Mouse (Mus musculus) hindbrain, embryonic 16.5 days (tissue): ENCODE measurements around the gene Ucma. TPM values are rescaled to one million over a fixed set of nuclear protein-coding genes. Genes with fewer than 3 reads are reported as not detected.

ENCODE experiments used
- ATAC-seq: fragments of 200-750 bp; cut with Nextera tagmentation; 2 replicates; pipeline ENCODE4 v1.8.0; 2017; ENCODE audit warnings: moderate TSS enrichment, moderate library complexity
- H3K27ac ChIP-seq: fragments of 300-500 bp; sonication (generic); 2 replicates; pipeline ENCODE4 v1.5.1; 2014; ENCODE audit warnings: low read depth, mild to moderate bottlenecking, control low read depth, low read length, moderate library complexity
- H3K27me3 ChIP-seq: fragments of 300-500 bp; sonication (generic); replicated peaks from 2 replicates; pipeline ENCODE4 v1.6.1; 2014; ENCODE audit warnings: low read length; ENCODE audit not compliant: control insufficient read depth, insufficient read depth
- H3K36me3 ChIP-seq: fragments of 300-500 bp; sonication (generic); 2 replicates; pipeline ENCODE4 v1.6.1; 2014; ENCODE audit warnings: mild to moderate bottlenecking, low read length, moderate library complexity, mixed read lengths; ENCODE audit not compliant: control insufficient read depth, insufficient read depth
- H3K4me1 ChIP-seq: fragments of 300-500 bp; sonication (generic); 2 replicates; pipeline ENCODE4 v1.6.1; 2014; ENCODE audit warnings: low read depth, low read length; ENCODE audit not compliant: control insufficient read depth, insufficient read depth
- H3K4me2 ChIP-seq: fragments of 300-500 bp; sonication (generic); 2 replicates; pipeline ENCODE4 v1.6.1; 2014; ENCODE audit warnings: mild to moderate bottlenecking, low read length, control low read depth, moderate library complexity
- H3K4me3 ChIP-seq: fragments of 300-500 bp; sonication (generic); 2 replicates; pipeline ENCODE4 v1.5.1; 2014; ENCODE audit warnings: mild to moderate bottlenecking, low read length, control low read depth, moderate library complexity
- H3K9ac ChIP-seq: fragments of 300-500 bp; sonication (generic); 2 replicates; pipeline ENCODE4 v1.6.1; 2014; ENCODE audit warnings: low read depth, mild to moderate bottlenecking, control low read depth, low read length, moderate library complexity
- H3K9me3 ChIP-seq: fragments of 300-500 bp; sonication (generic); 2 replicates; pipeline ENCODE4 v1.6.1; 2014; ENCODE audit warnings: mild to moderate bottlenecking, low read length, moderate library complexity; ENCODE audit not compliant: control insufficient read depth
- WGBS: fragments of 180-500 bp; shearing (Covaris S2); extraction: QIAGEN DNeasy Blood & Tissue Kit; methylation state at CpG from one replicate; pipeline ENCODE4 v1.1.7; 2014; 5-methylcytosine and 5-hydroxymethylcytosine counted together
- polyA plus RNA-seq: library from polyadenylated mRNA; unstranded; fragments of >200 nt; fragmentation: Nextera tagmentation; extraction: Ambion mirVana; gene quantifications from 2 replicates; pipeline ENCODE4 v1.2.1, GENCODE M21; 2015

Gene Ucma
- polyA plus RNA-seq, 1 experiment from 2014 or later = 2.3 TPM

GRCm38 (mm10) chr2:4958039-4958438 lies 17.9 kb upstream of the Ucma start:
- WGBS = 92% methylated on average over 12 of the region's 12 CpGs
- H3K9me3 ChIP-seq = no peaks in the 10 kb centered on the region
- no peak overlapping the region for H3K4me3 ChIP-seq
- H3K4me1 ChIP-seq = no peaks in the 10 kb centered on the region
- no peaks in the 10 kb centered on the region for H3K36me3 ChIP-seq
- no peaks in the 10 kb centered on the region for H3K27me3 ChIP-seq
- no peak for ATAC-seq
- no peak overlapping the region for H3K9ac ChIP-seq
- H3K27ac ChIP-seq = no peak overlapping the region
- H3K4me2 ChIP-seq = no peak overlapping the region

- Histone ChIP-seq H3K4me1 (no peaks in the 10 kb centered on the region), H3K27me3 (no peaks in the 10 kb centered on the region), H3K4me3 (no peak overlapping the region), H3K27ac (no peak overlapping the region), H3K4me2 (no peak overlapping the region), H3K9ac (no peak overlapping the region), H3K9me3 (no peaks in the 10 kb centered on the region), H3K36me3 (no peaks in the 10 kb centered on the region)
- ATAC-seq = no peak
- 93% methylated on average over 2 of the region's 2 CpGs for WGBS
Observed at GRCm38 (mm10) chr2:4967806-4968205, 8.1 kb upstream of the Ucma start.

DNA sequence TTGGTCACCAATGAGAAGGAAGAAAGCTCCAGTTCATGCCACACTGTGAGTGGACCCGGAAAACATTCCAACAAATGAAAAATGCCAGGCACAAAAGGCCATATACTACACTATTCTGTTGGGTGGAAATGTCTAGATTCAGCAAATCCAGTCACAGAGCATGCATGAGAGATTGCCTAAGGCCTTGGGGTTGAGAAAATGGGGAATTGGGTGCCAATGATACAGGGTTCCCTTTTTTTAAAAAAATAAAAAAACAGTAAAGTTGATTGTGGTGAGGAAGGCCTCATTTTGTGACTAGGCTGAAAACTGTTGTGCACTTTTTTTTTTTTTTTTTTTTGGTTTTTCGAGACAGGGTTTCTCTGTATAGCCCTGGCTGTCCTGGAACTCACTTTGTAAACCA lies 6.8 kb upstream of the Ucma start:
- no peaks in the 10 kb centered on the region for H3K27me3 ChIP-seq
- ATAC-seq = no peak
- no peak overlapping the region for H3K4me3 ChIP-seq
- no peak overlapping the region for H3K9ac ChIP-seq
- 94% methylated on average over 1 of the region's 2 CpGs for WGBS
- H3K9me3 ChIP-seq = no peaks in the 10 kb centered on the region
- no peaks in the 10 kb centered on the region for H3K36me3 ChIP-seq
- H3K4me2 ChIP-seq = no peak overlapping the region
- no peak overlapping the region for H3K27ac ChIP-seq
- H3K4me1 ChIP-seq = no peaks in the 10 kb centered on the region

GRCm38 (mm10) chr2:4978091-4978490 lies 2.2 kb downstream of the Ucma start:
- peak; percentile 63; the same call in 1 of the 2 replicates for ATAC-seq
- no peaks in the 10 kb centered on the region for H3K9me3 ChIP-seq
- no peak overlapping the region for H3K4me2 ChIP-seq
- no peak overlapping the region for H3K9ac ChIP-seq
- WGBS = 25% methylated on average over 8 of the region's 8 CpGs
- H3K27me3 ChIP-seq = no peaks in the 10 kb centered on the region
- H3K36me3 ChIP-seq = no peaks in the 10 kb centered on the region
- peak overlapping the region; percentile 64 for H3K27ac ChIP-seq
- H3K4me3 ChIP-seq = no peak overlapping the region
- H3K4me1 ChIP-seq = no peaks in the 10 kb centered on the region; the same call in 1 of the 2 replicates

GRCm38 (mm10) chr2:4983987-4984386 lies 8.1 kb downstream of the Ucma start:
- Histone ChIP-seq H3K36me3 (no peaks in the 10 kb centered on the region), H3K9me3 (no peaks in the 10 kb centered on the region), H3K4me1 (no peaks in the 10 kb centered on the region), H3K27me3 (no peaks in the 10 kb centered on the region), H3K4me3 (no peak overlapping the region), H3K27ac (no peak overlapping the region), H3K4me2 (no peak overlapping the region), H3K9ac (no peak overlapping the region)
- ATAC-seq = no peak
- WGBS = 28% methylated on average over 5 of the region's 5 CpGs

DNA sequence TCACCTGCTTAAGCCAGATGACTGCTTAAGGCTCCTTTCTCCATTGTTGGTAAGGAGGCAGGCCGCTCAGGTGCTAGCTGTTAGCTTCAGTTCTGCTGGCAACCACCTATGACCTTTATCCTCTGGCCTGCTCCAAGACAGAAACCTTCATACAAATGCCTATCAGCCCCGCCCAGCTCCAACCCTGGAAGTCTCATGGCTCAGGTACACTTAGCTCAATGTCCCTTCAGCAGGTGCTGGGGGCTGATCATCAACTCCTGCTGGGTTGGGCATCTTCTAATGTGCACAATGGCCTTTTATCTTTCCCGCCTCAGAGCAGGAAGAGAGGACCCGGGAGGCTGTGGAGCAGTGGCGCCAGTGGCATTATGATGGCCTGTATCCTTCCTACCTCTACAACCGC lies 9.1 kb downstream of the Ucma start:
- H3K9ac ChIP-seq = no peak overlapping the region
- no peaks in the 10 kb centered on the region for H3K4me1 ChIP-seq
- 83% methylated on average over 6 of the region's 6 CpGs for WGBS
- no peaks in the 10 kb centered on the region for H3K36me3 ChIP-seq
- no peaks in the 10 kb centered on the region for H3K27me3 ChIP-seq
- no peak for ATAC-seq
- no peak overlapping the region for H3K4me2 ChIP-seq
- no peak overlapping the region for H3K27ac ChIP-seq
- no peak overlapping the region for H3K4me3 ChIP-seq
- H3K9me3 ChIP-seq = no peaks in the 10 kb centered on the region

DNA sequence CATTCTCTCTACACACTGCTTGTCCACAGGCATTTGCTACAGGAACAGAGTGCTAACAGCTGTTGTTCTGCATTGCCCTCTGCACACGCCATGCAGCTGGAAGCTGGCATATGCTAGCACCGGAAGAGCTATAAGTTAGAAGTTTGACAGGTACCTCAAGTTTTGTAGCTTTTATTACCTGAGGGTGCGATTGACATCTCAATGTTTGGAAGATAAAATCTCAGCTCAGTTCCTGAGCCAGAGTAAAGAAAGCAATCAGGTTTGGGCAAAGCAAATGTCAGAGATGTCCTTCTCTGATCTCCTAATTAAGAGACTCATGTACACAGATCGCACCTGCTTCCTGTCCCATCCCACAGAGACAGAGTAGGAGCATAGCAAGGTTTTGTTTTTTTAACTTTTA lies 10.9 kb downstream of the Ucma start:
- Histone ChIP-seq H3K27ac (no peak overlapping the region), H3K4me3 (no peak overlapping the region), H3K4me1 (no peaks in the 10 kb centered on the region), H3K4me2 (no peak overlapping the region), H3K9ac (no peak overlapping the region), H3K36me3 (no peaks in the 10 kb centered on the region), H3K9me3 (no peaks in the 10 kb centered on the region), H3K27me3 (no peaks in the 10 kb centered on the region)
- WGBS = 95% methylated on average over 4 of the region's 4 CpGs
- no peak for ATAC-seq

DNA sequence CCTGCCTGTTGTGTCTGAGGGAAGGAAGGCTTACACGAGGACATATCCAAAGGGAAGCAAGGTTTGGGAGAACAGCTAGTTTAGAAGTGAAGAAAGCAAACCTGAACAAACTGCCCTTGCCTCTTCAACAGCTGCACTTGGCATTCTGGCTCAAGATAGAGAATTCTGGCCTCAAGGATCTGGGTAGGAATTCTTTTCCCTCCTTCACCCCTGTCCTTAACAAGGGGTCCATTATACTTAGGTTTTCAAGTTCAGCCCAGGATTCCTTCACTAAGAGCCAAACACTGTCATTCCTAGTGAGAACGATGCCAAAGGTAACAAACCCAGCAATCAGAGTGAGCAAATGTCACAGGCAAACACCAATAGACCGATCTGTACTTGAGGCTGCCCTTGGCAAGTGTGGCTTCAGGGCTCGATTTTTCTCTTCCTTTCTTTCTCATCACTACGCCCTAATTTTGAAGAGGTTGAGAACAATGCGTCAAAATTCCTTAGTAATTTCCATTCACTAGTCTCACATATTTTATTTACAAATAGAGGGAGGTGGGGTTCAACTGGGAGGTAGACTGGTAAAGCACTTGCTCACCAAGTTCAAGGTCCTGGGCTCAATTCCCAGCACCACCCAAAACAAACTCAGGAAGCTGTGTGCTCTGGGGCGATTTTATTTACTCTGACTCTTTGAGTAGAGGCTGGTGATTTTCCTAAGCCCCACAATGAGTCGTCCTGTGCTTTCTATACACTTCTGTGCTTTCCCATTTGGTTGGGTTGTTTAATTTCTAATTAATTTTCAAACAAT lies 11.7 kb downstream of the Ucma start:
- WGBS = 80% methylated on average over 8 of the region's 8 CpGs
- H3K4me2 ChIP-seq = no peak overlapping the region
- ATAC-seq = no peak
- H3K9me3 ChIP-seq = no peaks in the 10 kb centered on the region
- no peak overlapping the region for H3K4me3 ChIP-seq
- H3K27ac ChIP-seq = no peak overlapping the region
- no peak overlapping the region for H3K9ac ChIP-seq
- no peaks in the 10 kb centered on the region for H3K36me3 ChIP-seq
- no peaks in the 10 kb centered on the region for H3K27me3 ChIP-seq
- no peaks in the 10 kb centered on the region for H3K4me1 ChIP-seq

DNA sequence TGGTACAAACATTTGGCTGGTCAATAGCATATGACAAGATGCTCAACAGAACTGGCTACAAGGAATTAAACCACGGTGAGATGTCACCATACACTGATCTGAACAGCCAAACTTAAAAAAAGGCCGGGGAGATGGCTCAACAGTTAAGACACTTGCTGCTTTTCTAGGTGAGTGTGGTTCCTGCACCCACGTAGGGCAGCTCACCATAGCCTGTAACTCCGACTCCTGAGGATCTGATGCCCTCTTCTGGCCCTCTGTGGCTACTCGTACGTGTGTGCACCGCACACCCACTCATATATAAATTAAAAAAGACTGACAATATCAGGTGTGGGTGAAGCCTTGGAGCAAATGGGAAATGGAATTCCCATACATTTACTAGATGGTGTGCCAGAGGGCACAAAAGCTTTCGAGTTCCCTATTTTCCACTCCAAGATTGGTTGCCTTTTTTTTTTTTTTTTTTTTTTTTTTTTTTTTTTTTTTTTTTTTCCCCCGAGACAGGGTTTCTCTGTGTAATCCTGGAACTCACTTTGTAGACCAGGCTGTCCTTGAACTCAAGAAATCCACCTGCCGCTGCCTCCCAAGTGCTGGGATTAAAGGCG lies 13.0 kb downstream of the Ucma start:
- Histone ChIP-seq H3K4me3 (no peak overlapping the region), H3K27me3 (no peaks in the 10 kb centered on the region), H3K4me2 (no peak overlapping the region), H3K9me3 (no peaks in the 10 kb centered on the region), H3K36me3 (no peaks in the 10 kb centered on the region), H3K9ac (no peak overlapping the region), H3K4me1 (no peaks in the 10 kb centered on the region), H3K27ac (no peak overlapping the region)
- WGBS = 78% methylated on average over 11 of the region's 11 CpGs
- ATAC-seq = no peak
